Mouse (Mus musculus): Measurements from ENCODE around the gene Tnp2. TPM values are rescaled to one million over a fixed set of nuclear protein-coding genes. Genes with fewer than 3 reads are reported as not detected.
A peak's percentile ranks its signal among the peaks of the same experiment; 100 is the strongest.

Tnp2 gene
- polyA plus RNA-seq, 1 experiment from 2014 or later = not detected

DNA sequence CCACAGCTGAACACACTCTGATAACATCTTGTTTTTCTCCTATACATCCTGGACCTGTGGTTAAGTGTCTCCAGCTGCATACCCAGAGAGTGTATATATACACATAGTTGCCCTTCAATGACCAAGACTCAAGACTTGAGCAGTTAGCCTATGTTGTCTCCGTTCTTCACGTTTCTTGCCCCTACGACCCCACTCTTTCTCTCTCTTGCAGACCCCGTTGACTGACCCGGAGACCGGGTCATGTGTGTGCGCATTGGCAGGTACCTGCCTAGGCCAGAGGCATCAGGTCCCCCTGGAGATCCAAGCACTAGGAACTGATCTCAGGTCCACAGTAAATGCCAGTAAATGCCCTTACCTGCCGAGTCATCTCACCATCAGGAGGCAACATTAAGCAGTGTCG, 38.8 kb upstream of the Tnp2 start:
- H3K4me1 ChIP-seq (ENCODE audit: control insufficient read depth, insufficient read depth, low read length) = no peaks in the 10 kb centered on the region
- no peak overlapping the region for H3K4me3 ChIP-seq (ENCODE audit: low read depth, low read length)
- H3K4me2 ChIP-seq (ENCODE audit: low read depth, severe bottlenecking) = no peak overlapping the region
- WGBS = 91% methylated on average over 9 of the region's 9 CpGs
- H3K9ac ChIP-seq (ENCODE audit: low read length) = no peak overlapping the region
- no peak for DNase-seq (ENCODE audit: low spot score)
- no peak for ATAC-seq (ENCODE audit: insufficient number of reproducible peaks, low FRiP score, low TSS enrichment, low read depth)
- H3K36me3 ChIP-seq (ENCODE audit: control insufficient read depth, insufficient read depth, low read length) = no peaks in the 10 kb centered on the region
- no peaks in the 10 kb centered on the region for H3K27me3 ChIP-seq (ENCODE audit: control insufficient read depth, insufficient read depth, low read length)
- no peaks in the 10 kb centered on the region for H3K9me3 ChIP-seq (ENCODE audit: control insufficient read depth, low read length)
- H3K27ac ChIP-seq (replicated peaks; ENCODE audit: low read depth, low read length) = no peak overlapping the region

DNA sequence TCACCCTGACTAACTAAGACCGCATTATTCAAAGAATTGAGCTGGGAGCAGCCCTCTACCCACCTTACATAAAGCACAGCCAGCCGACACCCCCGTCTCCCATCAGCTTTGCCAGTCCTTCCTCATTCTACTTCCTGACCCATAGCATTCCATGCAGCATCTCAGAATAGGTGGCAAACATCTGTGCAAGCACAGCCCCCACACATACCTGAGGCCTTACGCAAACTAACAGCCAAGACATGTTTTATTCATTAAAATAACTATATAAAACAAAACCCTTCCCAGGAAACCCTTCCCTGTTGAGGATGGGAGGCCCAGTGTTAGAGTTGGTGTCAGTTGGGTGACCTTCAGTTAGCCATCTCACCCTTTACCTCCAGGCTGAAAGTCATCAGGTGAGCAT, 37.4 kb upstream of the Tnp2 start:
- no peak overlapping the region for H3K9ac ChIP-seq (ENCODE audit: low read length)
- no peaks in the 10 kb centered on the region for H3K9me3 ChIP-seq (ENCODE audit: control insufficient read depth, low read length)
- H3K4me2 ChIP-seq (ENCODE audit: low read depth, severe bottlenecking) = no peak overlapping the region
- H3K4me1 ChIP-seq (ENCODE audit: control insufficient read depth, insufficient read depth, low read length) = no peaks in the 10 kb centered on the region
- DNase-seq (ENCODE audit: low spot score) = no peak
- H3K4me3 ChIP-seq (ENCODE audit: low read depth, low read length) = no peak overlapping the region
- 79% methylated on average over 4 of the region's 4 CpGs for WGBS
- no peaks in the 10 kb centered on the region for H3K36me3 ChIP-seq (ENCODE audit: control insufficient read depth, insufficient read depth, low read length)
- no peak overlapping the region for H3K27ac ChIP-seq (replicated peaks; ENCODE audit: low read depth, low read length)
- ATAC-seq (ENCODE audit: insufficient number of reproducible peaks, low FRiP score, low TSS enrichment, low read depth) = no peak
- no peaks in the 10 kb centered on the region for H3K27me3 ChIP-seq (ENCODE audit: control insufficient read depth, insufficient read depth, low read length)

DNA sequence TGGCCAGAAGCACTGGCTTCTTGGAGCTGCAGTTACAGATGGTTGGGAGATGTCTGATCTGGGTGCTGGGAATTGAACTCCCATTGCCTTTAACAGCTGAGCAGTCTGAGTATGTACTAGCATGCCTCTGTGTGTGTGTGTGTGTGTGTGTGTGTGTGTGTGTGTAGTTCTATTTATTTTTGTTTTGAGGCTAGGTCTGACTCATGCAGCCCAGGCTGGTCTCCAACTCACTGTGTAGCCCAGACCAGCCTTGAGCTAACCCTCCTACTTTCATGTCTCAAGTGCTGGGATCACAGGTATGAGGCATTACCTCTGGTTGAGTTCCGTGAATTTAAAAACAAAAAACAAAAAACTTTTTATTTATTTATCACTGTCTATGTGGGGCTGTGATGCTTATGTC, 36.1 kb upstream of the Tnp2 start:
- Histone ChIP-seq H3K27ac (replicated peaks; ENCODE audit: low read depth, low read length) (no peak overlapping the region), H3K4me2 (ENCODE audit: low read depth, severe bottlenecking) (no peak overlapping the region), H3K27me3 (ENCODE audit: control insufficient read depth, insufficient read depth, low read length) (no peaks in the 10 kb centered on the region), H3K4me1 (ENCODE audit: control insufficient read depth, insufficient read depth, low read length) (no peaks in the 10 kb centered on the region), H3K9ac (ENCODE audit: low read length) (no peak overlapping the region), H3K9me3 (ENCODE audit: control insufficient read depth, low read length) (no peaks in the 10 kb centered on the region), H3K36me3 (ENCODE audit: control insufficient read depth, insufficient read depth, low read length) (no peaks in the 10 kb centered on the region), H3K4me3 (ENCODE audit: low read depth, low read length) (no peak overlapping the region)
- WGBS = 95% methylated on average over 1 of the region's 1 CpGs
- DNase-seq (ENCODE audit: low spot score) (no peak), ATAC-seq (ENCODE audit: insufficient number of reproducible peaks, low FRiP score, low TSS enrichment, low read depth) (no peak)

DNA sequence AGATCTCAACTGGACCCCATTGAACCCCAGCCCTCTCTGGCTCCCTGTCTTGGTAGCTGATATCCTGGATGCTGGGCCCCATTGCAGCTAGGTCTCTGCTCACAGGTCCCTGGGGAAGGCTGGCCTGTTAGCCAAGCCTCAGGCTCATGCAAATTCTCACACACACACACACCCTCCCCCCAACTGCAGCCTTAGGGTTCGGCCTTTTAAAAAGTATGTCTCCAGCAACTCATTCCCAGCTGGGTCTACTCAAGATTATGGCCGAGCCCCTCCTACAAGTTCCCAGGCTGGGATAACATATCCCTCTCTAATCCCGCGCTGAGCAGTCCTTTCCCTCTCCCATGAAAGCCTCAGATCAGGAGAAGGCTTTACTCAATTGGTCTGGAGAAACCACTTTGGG, 32.9 kb upstream of the Tnp2 start:
- H3K4me3 ChIP-seq (ENCODE audit: low read depth, low read length) = no peak overlapping the region

DNA sequence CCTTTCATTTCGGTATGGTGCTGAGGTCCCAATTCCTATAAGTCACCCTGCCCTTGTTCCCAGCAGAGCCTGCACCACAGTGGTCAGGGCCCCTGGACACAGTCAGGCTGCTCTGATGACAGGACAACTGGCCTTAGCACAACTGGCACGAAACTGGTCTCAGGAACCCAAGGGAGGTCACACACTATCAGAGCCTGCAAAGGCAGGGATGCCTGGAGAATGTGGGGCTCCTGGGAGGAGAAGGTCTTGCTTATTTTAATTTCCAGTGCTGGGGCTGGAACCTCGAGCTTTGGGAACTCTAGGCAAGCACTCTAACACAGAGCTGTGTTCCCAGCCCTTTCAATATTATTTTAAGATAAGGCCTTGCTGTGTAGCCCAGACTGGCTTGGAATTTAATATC, 31.5 kb upstream of the Tnp2 start:
- H3K4me3 ChIP-seq (ENCODE audit: low read depth, low read length) = no peak overlapping the region
- DNase-seq (ENCODE audit: low spot score) = no peak
- no peak for ATAC-seq (ENCODE audit: insufficient number of reproducible peaks, low FRiP score, low TSS enrichment, low read depth)

More for the DNA sequence above, 32.9 kb upstream of the Tnp2 start:
- no peaks in the 10 kb centered on the region for H3K9me3 ChIP-seq (ENCODE audit: control insufficient read depth, low read length)
- no peak overlapping the region for H3K4me2 ChIP-seq (ENCODE audit: low read depth, severe bottlenecking)
- no peaks in the 10 kb centered on the region for H3K36me3 ChIP-seq (ENCODE audit: control insufficient read depth, insufficient read depth, low read length)
- H3K27me3 ChIP-seq (ENCODE audit: control insufficient read depth, insufficient read depth, low read length) = no peaks in the 10 kb centered on the region
- no peak overlapping the region for H3K27ac ChIP-seq (replicated peaks; ENCODE audit: low read depth, low read length)
- no peaks in the 10 kb centered on the region for H3K4me1 ChIP-seq (ENCODE audit: control insufficient read depth, insufficient read depth, low read length)
- H3K9ac ChIP-seq (ENCODE audit: low read length) = no peak overlapping the region
- no peak for DNase-seq (ENCODE audit: low spot score)
- 0 out of 2 replicates have a peak, but pooled peaks have one; percentile 21 for ATAC-seq (ENCODE audit: insufficient number of reproducible peaks, low FRiP score, low TSS enrichment, low read depth)
- WGBS = 68% methylated on average over 4 of the region's 4 CpGs

DNA sequence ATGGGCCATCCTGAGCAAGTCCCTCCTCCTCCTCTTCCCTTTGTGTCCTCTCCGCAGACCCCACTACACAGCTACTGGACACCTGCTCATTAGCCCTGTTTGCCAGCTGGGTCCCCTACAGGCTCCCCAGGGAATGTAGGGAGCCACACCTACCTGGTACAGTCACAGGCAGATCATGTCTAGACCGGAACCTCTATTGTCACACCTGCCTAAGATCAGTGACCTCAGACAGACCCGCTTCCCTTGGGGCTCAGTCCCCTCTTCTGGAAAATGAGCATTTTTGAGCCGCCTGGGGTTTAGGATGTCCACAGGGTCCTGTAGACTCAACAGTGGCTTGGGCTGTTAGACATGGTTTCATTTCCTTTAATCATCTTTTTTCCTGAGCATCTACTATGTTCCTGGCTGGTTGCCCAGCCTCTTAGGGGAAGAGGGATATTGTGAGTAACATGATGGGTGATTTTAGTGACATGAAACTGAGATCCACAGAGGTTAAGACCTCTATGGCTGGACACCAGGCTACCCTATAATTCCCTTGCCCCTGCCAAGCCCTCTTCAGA, 30.2 kb upstream of the Tnp2 start:
- Histone ChIP-seq H3K4me2 (ENCODE audit: low read depth, severe bottlenecking) (no peak overlapping the region), H3K4me1 (ENCODE audit: control insufficient read depth, insufficient read depth, low read length) (no peaks in the 10 kb centered on the region), H3K4me3 (ENCODE audit: low read depth, low read length) (no peak overlapping the region), H3K27ac (replicated peaks; ENCODE audit: low read depth, low read length) (no peak overlapping the region), H3K36me3 (ENCODE audit: control insufficient read depth, insufficient read depth, low read length) (no peaks in the 10 kb centered on the region), H3K9me3 (ENCODE audit: control insufficient read depth, low read length) (no peaks in the 10 kb centered on the region), H3K9ac (ENCODE audit: low read length) (no peak overlapping the region), H3K27me3 (ENCODE audit: control insufficient read depth, insufficient read depth, low read length) (no peaks in the 10 kb centered on the region)
- 89% methylated on average over 4 of the region's 4 CpGs for WGBS
- ATAC-seq (ENCODE audit: insufficient number of reproducible peaks, low FRiP score, low TSS enrichment, low read depth) (no peak), DNase-seq (ENCODE audit: low spot score) (no peak)

More for the DNA sequence above, 31.5 kb upstream of the Tnp2 start:
- Histone ChIP-seq H3K9me3 (ENCODE audit: control insufficient read depth, low read length) (no peaks in the 10 kb centered on the region), H3K36me3 (ENCODE audit: control insufficient read depth, insufficient read depth, low read length) (no peaks in the 10 kb centered on the region), H3K27ac (replicated peaks; ENCODE audit: low read depth, low read length) (no peak overlapping the region), H3K9ac (ENCODE audit: low read length) (no peak overlapping the region), H3K27me3 (ENCODE audit: control insufficient read depth, insufficient read depth, low read length) (no peaks in the 10 kb centered on the region), H3K4me1 (ENCODE audit: control insufficient read depth, insufficient read depth, low read length) (no peaks in the 10 kb centered on the region), H3K4me2 (ENCODE audit: low read depth, severe bottlenecking) (no peak overlapping the region)
- WGBS = 71% methylated on average over 3 of the region's 3 CpGs

DNA sequence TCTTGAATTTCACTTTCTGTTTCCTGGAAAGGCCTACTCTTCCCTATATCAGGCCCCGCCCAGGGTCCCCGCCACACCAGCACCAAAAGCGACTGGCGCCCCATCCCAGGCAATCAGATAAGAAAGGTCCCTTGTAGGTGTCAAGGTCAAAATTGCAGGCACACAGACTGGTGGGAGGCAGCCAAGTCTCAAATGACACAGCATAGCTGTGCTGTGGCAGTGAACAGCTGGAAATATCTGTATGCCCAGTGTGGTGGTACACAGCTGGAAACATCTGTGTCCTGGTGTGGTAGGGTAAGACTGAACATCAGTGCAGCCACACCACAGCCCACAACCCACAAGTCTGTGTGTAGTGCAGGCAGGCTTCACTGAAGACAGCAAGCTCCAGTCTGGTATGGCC, 26.4 kb upstream of the Tnp2 start:
- no peaks in the 10 kb centered on the region for H3K9me3 ChIP-seq (ENCODE audit: control insufficient read depth, low read length)

DNA sequence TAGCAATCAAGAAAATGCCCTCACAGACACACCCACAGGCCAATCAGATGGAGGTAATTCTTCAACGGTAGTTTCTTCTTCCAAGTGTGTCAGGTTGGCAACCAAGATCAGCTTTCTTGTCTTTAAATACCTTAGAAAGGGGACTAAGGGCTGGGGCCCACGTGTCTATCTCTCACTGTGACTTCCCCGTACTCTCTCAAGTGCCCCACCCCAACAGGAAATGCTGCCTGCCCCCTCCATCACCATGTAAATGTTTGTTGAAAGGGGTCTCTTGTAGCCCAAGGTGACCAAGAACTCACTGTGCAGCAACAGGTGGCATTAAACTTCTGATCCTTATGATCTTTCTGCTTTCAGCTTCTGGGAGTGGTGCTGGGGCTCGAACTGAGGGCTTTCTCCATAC, 25.3 kb upstream of the Tnp2 start:
- no peak overlapping the region for H3K9ac ChIP-seq (ENCODE audit: low read length)
- H3K27me3 ChIP-seq (ENCODE audit: control insufficient read depth, insufficient read depth, low read length) = no peaks in the 10 kb centered on the region
- no peaks in the 10 kb centered on the region for H3K4me1 ChIP-seq (ENCODE audit: control insufficient read depth, insufficient read depth, low read length)
- no peak for DNase-seq (ENCODE audit: low spot score)
- no peak overlapping the region for H3K27ac ChIP-seq (replicated peaks; ENCODE audit: low read depth, low read length)
- H3K36me3 ChIP-seq (ENCODE audit: control insufficient read depth, insufficient read depth, low read length) = no peaks in the 10 kb centered on the region
- H3K4me2 ChIP-seq (ENCODE audit: low read depth, severe bottlenecking) = no peak overlapping the region
- 80% methylated on average over 4 of the region's 4 CpGs for WGBS
- no peak overlapping the region for H3K4me3 ChIP-seq (ENCODE audit: low read depth, low read length)
- no peak for ATAC-seq (ENCODE audit: insufficient number of reproducible peaks, low FRiP score, low TSS enrichment, low read depth)
- H3K9me3 ChIP-seq (ENCODE audit: control insufficient read depth, low read length) = no peaks in the 10 kb centered on the region

More for the DNA sequence above, 26.4 kb upstream of the Tnp2 start:
- Histone ChIP-seq H3K27me3 (ENCODE audit: control insufficient read depth, insufficient read depth, low read length) (no peaks in the 10 kb centered on the region), H3K27ac (replicated peaks; ENCODE audit: low read depth, low read length) (no peak overlapping the region), H3K4me1 (ENCODE audit: control insufficient read depth, insufficient read depth, low read length) (no peaks in the 10 kb centered on the region), H3K4me2 (ENCODE audit: low read depth, severe bottlenecking) (no peak overlapping the region), H3K4me3 (ENCODE audit: low read depth, low read length) (no peak overlapping the region), H3K36me3 (ENCODE audit: control insufficient read depth, insufficient read depth, low read length) (no peaks in the 10 kb centered on the region), H3K9ac (ENCODE audit: low read length) (0 out of 2 replicates have a peak overlapping the region, but pooled peaks have one; percentile 4)
- WGBS = 84% methylated on average over 4 of the region's 4 CpGs
- DNase-seq (ENCODE audit: low spot score) (no peak), ATAC-seq (ENCODE audit: insufficient number of reproducible peaks, low FRiP score, low TSS enrichment, low read depth) (no peak; the same call in 1 of the 2 replicates)

DNA sequence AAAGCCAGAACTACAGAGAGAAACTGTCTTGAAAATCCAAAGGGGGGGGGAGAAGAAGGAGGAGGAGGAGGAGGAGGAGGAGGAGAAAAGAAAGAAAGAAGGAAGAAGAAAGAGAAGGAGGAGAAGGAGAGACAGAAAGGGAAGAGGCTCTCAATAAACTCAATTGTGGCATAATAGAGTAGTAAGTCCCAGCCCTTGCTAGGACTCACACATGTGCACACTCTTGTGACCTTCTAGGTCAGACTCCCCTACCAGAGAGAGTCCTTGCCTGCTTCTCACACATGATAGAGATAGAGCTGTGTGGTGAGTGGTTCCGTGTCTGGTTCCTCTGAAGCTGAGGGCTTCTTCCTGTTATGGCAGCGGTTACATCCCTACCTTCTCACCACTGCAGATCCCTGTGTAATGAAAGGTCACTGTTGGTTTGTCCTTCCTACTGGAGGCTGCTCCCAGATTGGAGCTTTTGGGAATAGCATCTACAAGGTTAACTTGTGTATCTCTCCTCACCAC, 24.5 kb upstream of the Tnp2 start, which contains the start of gene Gm11172:
TSS of gene Gm11172 (plus strand) at position 51 of the 507 bp plus-strand sequence.
- Histone ChIP-seq H3K4me1 (ENCODE audit: control insufficient read depth, insufficient read depth, low read length) (no peaks in the 10 kb centered on the region), H3K27me3 (ENCODE audit: control insufficient read depth, insufficient read depth, low read length) (no peaks in the 10 kb centered on the region), H3K27ac (replicated peaks; ENCODE audit: low read depth, low read length) (no peak within 1 kb of the TSS), H3K9ac (ENCODE audit: low read length) (no peak within 1 kb of the TSS), H3K4me3 (ENCODE audit: low read depth, low read length) (no peak within 1 kb of the TSS), H3K4me2 (ENCODE audit: low read depth, severe bottlenecking) (no peak within 1 kb of the TSS), H3K9me3 (ENCODE audit: control insufficient read depth, low read length) (no peaks in the 10 kb centered on the region), H3K36me3 (ENCODE audit: control insufficient read depth, insufficient read depth, low read length) (no peaks in the 10 kb centered on the region)
- 88% methylated on average over 2 of the region's 2 CpGs for WGBS
- DNase-seq (ENCODE audit: low spot score) (no peak), ATAC-seq (ENCODE audit: insufficient number of reproducible peaks, low FRiP score, low TSS enrichment, low read depth) (no peak)

Data from limb, embryonic 11.5 days (tissue).